Mouse (Mus musculus): ENCODE measurements at regions not wholly inside any gene's neighbourhood (a gene's known extent, or its start where the extent isn't known, plus 50 kb on each side); places are given as distances from the start of the nearest gene placed in this dataset.

- Histone ChIP-seq H3K4me3 (ENCODE audit: insufficient read depth, low read length) (peak overlapping the region; percentile 24; the same call in 1 of the 2 replicates), H3K27ac (ENCODE audit: insufficient read depth, low read length) (no peak overlapping the region), H3K4me1 (ENCODE audit: control insufficient read depth, insufficient read depth, low read length) (no peaks in the 10 kb centered on the region)
- TF ChIP-seq POLR2A (IDR thresholded peaks at IDR 0.05; ENCODE audit: low read depth, low read length) (no peak), CTCF (IDR thresholded peaks at IDR 0.05; ENCODE audit: borderline replicate concordance, insufficient read depth, low read length) (no peak)
Measured at GRCm38 (mm10) chr17:22673891-22674622, 73.3 kb downstream of the Vmn2r112 start.

Measured in embryonic fibroblast, embryonic 13.5 days (primary cell).